Mouse (Mus musculus): ENCODE measurements at regions not wholly inside any gene's neighbourhood (a gene's known extent, or its start where the extent isn't known, plus 50 kb on each side); places are given as distances from the start of the nearest gene placed in this dataset.

GRCm38 (mm10) chr13:52088319-52088718 lies 241.8 kb downstream of the Gadd45g start:
- TF ChIP-seq CTCF (IDR thresholded peaks at IDR 0.05; ENCODE audit: low read depth, low read length): no peak
- no peak for TF ChIP-seq POLR2A (IDR thresholded peaks at IDR 0.05; ENCODE audit: extremely low read depth, insufficient read depth, low read length)

Data from liver, adult 2 months (tissue).